Mouse (Mus musculus): Measurements from ENCODE around the gene Gcc1.

DNA sequence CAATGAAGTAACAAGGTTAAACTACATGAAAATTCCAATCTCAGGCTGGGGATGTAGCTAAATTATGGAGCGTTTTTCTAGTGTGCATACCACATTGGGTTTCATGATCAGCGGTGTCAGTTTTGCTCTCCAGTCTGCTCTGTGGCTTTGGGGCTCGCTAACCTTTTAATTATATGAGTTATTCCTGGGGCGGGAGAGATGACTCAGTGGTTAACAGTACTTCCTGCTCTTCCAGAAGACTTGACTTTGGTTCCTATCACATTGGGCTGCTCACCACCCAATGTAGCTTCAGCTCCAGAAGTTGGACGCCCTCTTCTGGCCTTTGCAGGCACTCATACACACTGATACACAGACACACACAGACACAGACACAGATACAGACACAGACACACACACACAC lies 42.4 kb upstream of the Gcc1 start:
- TF ChIP-seq CTCF (conservative IDR thresholded peaks at IDR 0.05; ENCODE audit: low read length): no peak
- no peak for TF ChIP-seq POU5F1 (IDR thresholded peaks at IDR 0.05; ENCODE audit: borderline replicate concordance, low read length)
- no peak for TF ChIP-seq NANOG (IDR thresholded peaks at IDR 0.05; ENCODE audit: borderline replicate concordance, low read length)

Data from E14TG2a.4 (cell line).